Mouse (Mus musculus): Measurements from ENCODE around the gene Rabl6. TPM values are rescaled to one million over a fixed set of nuclear protein-coding genes. Genes with fewer than 3 reads are reported as not detected.

The Rabl6 gene
- polyA plus RNA-seq, 1 experiment from 2014 or later, result 47.9 TPM

DNA sequence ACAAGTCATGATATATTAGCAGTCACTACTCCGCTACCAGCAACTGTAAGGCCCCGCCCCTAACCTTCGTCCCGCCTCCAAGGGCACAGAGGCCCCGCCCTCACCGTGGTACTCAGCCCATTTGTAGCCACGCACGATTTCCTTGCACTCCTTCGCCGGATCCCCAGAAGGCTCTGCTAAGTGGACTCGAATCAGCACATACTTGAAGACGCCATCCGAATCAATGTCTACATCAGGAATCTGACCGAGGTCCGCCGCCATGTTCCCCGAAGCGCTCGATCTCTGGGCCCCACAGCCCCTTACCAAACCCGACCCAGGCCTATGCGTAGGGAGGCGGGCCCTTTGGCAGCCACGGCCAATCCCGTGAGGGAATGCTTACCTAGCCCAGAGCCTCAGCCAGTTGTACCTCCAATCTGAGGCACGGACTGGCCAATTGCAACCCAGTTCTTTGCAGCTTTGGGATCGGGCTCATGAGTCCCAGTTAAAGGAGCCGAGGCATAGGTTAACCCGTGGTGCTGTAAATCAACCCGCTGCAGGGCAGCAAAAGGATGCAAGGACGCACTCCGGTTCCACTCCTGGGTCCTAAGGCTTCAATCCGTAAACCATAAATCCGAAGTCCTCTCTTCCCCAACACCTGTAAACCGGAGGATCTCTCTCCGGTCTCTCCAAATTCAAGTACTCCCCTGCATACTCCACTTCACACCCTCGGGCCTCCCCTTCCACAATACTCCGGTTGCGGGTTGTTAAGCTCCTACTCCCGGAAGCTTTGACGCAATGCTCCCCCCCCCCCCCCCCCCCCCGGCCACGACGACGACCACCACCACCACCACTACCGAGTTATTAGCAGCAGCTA lies 33.5 kb downstream of the Rabl6 start, which contains the start of the genes Mamdc4 and Phpt1:
Gene Mamdc4 (minus strand): TSS at position 267 of the 853 bp plus-strand sequence.
Gene Phpt1 (minus strand): TSS at position 646 of the 853 bp plus-strand sequence.
- no peaks in the 10 kb centered on the region for H3K9me3 ChIP-seq (replicated peaks; ENCODE audit: control insufficient read depth, low read length)

GRCm38 (mm10) chr2:25574136-25574535 lies 34.2 kb downstream of the Rabl6 start:
- ATAC-seq (no peak), DNase-seq (ENCODE audit: low spot score) (no peak)
- Histone ChIP-seq H3K4me2 (ENCODE audit: low read length) (peak overlapping the region; percentile 81), H3K36me3 (ENCODE audit: control insufficient read depth, insufficient read depth, low read length) (peaks cover 18% of the 10 kb centered on the region), H3K4me1 (ENCODE audit: control insufficient read depth, insufficient read depth, low read length) (peaks cover 18% of the 10 kb centered on the region), H3K27ac (ENCODE audit: low read depth, low read length) (peak overlapping the region; percentile 87; the same call in 1 of the 2 replicates), H3K4me3 (ENCODE audit: low read depth, low read length) (peak overlapping the region; percentile 51), H3K9me3 (replicated peaks; ENCODE audit: control insufficient read depth, low read length) (no peaks in the 10 kb centered on the region), H3K9ac (ENCODE audit: low read length) (peak overlapping the region; percentile 66), H3K27me3 (replicated peaks; ENCODE audit: control insufficient read depth, insufficient read depth, low read length) (peaks cover 34% of the 10 kb centered on the region)
- 19% methylated on average over 11 of the region's 11 CpGs for WGBS

More for the DNA sequence above, 33.5 kb downstream of the Rabl6 start, which contains the start of the genes Mamdc4 and Phpt1:
- Histone ChIP-seq H3K9ac (ENCODE audit: low read length) (peak within 1 kb of the TSS; percentile 66), H3K27me3 (replicated peaks; ENCODE audit: control insufficient read depth, insufficient read depth, low read length) (peaks cover 40% of the 10 kb centered on the region), H3K4me3 (ENCODE audit: low read depth, low read length) (peak within 1 kb of the TSS; percentile 51), H3K36me3 (ENCODE audit: control insufficient read depth, insufficient read depth, low read length) (peaks cover 11% of the 10 kb centered on the region), H3K4me1 (ENCODE audit: control insufficient read depth, insufficient read depth, low read length) (peaks cover 18% of the 10 kb centered on the region), H3K27ac (ENCODE audit: low read depth, low read length) (peak within 1 kb of the TSS; percentile 87), H3K4me2 (ENCODE audit: low read length) (peak within 1 kb of the TSS; percentile 81)
- ATAC-seq (peak; percentile 99), DNase-seq (ENCODE audit: low spot score) (peak; percentile 99)
- under 1% methylated on average over 44 of the region's 45 CpGs for WGBS

- Histone ChIP-seq H3K9me3 (replicated peaks; ENCODE audit: control insufficient read depth, low read length) (no peaks in the 10 kb centered on the region), H3K36me3 (ENCODE audit: control insufficient read depth, insufficient read depth, low read length) (peaks cover 27% of the 10 kb centered on the region), H3K27me3 (replicated peaks; ENCODE audit: control insufficient read depth, insufficient read depth, low read length) (peaks cover 23% of the 10 kb centered on the region), H3K4me2 (ENCODE audit: low read length) (no peak overlapping the region), H3K9ac (ENCODE audit: low read length) (no peak overlapping the region), H3K4me1 (ENCODE audit: control insufficient read depth, insufficient read depth, low read length) (peaks cover 18% of the 10 kb centered on the region), H3K4me3 (ENCODE audit: low read depth, low read length) (no peak overlapping the region), H3K27ac (ENCODE audit: low read depth, low read length) (no peak overlapping the region)
- ATAC-seq (no peak), DNase-seq (ENCODE audit: low spot score) (no peak)
- 90% methylated on average over 2 of the region's 2 CpGs for WGBS
Observed at GRCm38 (mm10) chr2:25573068-25573467, 35.3 kb downstream of the Rabl6 start.

DNA sequence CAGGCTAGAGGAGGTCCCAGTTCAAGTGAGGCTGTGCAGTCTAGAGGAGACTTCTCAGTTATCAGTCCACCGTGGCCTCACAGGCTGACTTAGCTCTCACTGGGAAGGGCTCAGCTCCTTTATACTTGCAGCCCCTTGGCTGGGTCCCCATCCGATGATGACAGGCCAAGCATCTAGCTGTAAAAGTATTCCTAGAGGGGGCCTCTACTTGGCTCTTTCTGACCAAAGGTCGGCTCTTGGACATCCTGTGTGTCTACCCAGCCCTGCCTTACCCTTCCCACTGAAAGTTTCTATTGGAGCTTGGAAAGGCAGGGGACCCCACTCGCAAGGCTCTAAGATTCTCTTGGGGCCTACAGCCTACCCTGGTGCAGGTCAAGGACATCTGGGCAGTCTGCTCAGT lies 37.1 kb downstream of the Rabl6 start:
- Histone ChIP-seq H3K27me3 (replicated peaks; ENCODE audit: control insufficient read depth, insufficient read depth, low read length) (peaks cover 5% of the 10 kb centered on the region), H3K4me1 (ENCODE audit: control insufficient read depth, insufficient read depth, low read length) (peaks cover 14% of the 10 kb centered on the region), H3K9ac (ENCODE audit: low read length) (no peak overlapping the region), H3K36me3 (ENCODE audit: control insufficient read depth, insufficient read depth, low read length) (peaks cover 43% of the 10 kb centered on the region), H3K4me3 (ENCODE audit: low read depth, low read length) (no peak overlapping the region), H3K9me3 (replicated peaks; ENCODE audit: control insufficient read depth, low read length) (no peaks in the 10 kb centered on the region), H3K27ac (ENCODE audit: low read depth, low read length) (no peak overlapping the region), H3K4me2 (ENCODE audit: low read length) (no peak overlapping the region)
- WGBS, result 88% methylated on average over 4 of the region's 4 CpGs
- DNase-seq (ENCODE audit: low spot score) (no peak), ATAC-seq (no peak)

DNA sequence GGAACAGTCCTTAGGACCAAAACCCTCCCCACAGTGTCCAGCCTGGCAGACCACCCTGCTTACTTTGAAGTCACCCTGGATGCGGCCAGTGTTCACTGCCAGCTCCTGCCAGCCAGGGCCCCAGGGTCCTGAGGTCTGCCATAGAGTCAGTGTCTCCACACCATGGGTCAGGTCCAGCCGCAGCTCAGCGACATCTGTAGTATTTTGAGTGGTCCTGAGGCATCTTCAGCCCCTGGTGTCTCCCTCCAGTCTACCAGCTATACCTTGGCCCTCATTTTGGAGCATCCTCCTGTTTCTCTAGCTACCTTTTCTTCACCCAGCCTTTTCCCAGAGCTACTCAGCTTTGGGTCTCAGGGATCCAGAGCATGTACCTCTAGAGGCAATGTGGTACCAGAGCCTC lies 39.0 kb downstream of the Rabl6 start:
- no peak for DNase-seq (ENCODE audit: low spot score)
- H3K4me1 ChIP-seq (ENCODE audit: control insufficient read depth, insufficient read depth, low read length), result peaks cover 7% of the 10 kb centered on the region
- no peaks in the 10 kb centered on the region for H3K9me3 ChIP-seq (replicated peaks; ENCODE audit: control insufficient read depth, low read length)
- no peak overlapping the region for H3K27ac ChIP-seq (ENCODE audit: low read depth, low read length)
- H3K9ac ChIP-seq (ENCODE audit: low read length), result no peak overlapping the region
- whole genome bisulfite sequencing, result 83% methylated on average over 3 of the region's 3 CpGs
- H3K4me2 ChIP-seq (ENCODE audit: low read length), result no peak overlapping the region
- no peak overlapping the region for H3K4me3 ChIP-seq (ENCODE audit: low read depth, low read length)
- ATAC-seq, result no peak
- peaks cover 57% of the 10 kb centered on the region for H3K36me3 ChIP-seq (ENCODE audit: control insufficient read depth, insufficient read depth, low read length)
- H3K27me3 ChIP-seq (replicated peaks; ENCODE audit: control insufficient read depth, insufficient read depth, low read length), result no peaks in the 10 kb centered on the region

GRCm38 (mm10) chr2:25568473-25569019 lies 39.8 kb downstream of the Rabl6 start:
- no peak overlapping the region for H3K4me2 ChIP-seq (ENCODE audit: low read length)
- H3K27me3 ChIP-seq (replicated peaks; ENCODE audit: control insufficient read depth, insufficient read depth, low read length), result no peaks in the 10 kb centered on the region
- H3K4me1 ChIP-seq (ENCODE audit: control insufficient read depth, insufficient read depth, low read length), result peaks cover 1% of the 10 kb centered on the region
- no peak overlapping the region for H3K9ac ChIP-seq (ENCODE audit: low read length)
- WGBS, result 93% methylated on average over 6 of the region's 6 CpGs
- peaks cover 65% of the 10 kb centered on the region for H3K36me3 ChIP-seq (ENCODE audit: control insufficient read depth, insufficient read depth, low read length)
- ATAC-seq, result no peak
- no peak for DNase-seq (ENCODE audit: low spot score)
- no peak overlapping the region for H3K27ac ChIP-seq (ENCODE audit: low read depth, low read length)
- H3K4me3 ChIP-seq (ENCODE audit: low read depth, low read length), result no peak overlapping the region
- no peaks in the 10 kb centered on the region for H3K9me3 ChIP-seq (replicated peaks; ENCODE audit: control insufficient read depth, low read length)

DNA sequence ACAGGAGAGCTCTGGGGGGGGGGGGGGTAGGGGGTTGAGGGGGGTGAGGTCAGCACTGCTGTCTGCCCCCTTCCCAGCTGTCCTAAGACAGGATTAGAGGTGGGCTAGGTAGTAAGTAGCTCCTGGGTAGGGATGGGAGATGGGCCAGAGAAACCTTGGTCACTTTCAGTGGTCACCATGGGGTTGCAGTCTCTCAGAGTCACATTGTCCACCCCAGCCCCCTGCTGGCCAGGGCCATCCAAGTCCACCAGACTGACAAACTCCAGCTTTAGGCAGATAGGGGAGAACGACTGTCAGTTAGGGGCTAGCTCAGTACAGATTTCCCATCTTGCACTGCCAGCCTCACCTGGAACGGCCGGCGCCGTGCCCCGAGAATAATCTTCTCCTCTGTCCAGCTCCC lies 41.8 kb downstream of the Rabl6 start:
- no peak for ATAC-seq
- no peak overlapping the region for H3K9ac ChIP-seq (ENCODE audit: low read length)
- H3K4me1 ChIP-seq (ENCODE audit: control insufficient read depth, insufficient read depth, low read length), result no peaks in the 10 kb centered on the region
- 83% methylated on average over 6 of the region's 6 CpGs for WGBS
- no peaks in the 10 kb centered on the region for H3K9me3 ChIP-seq (replicated peaks; ENCODE audit: control insufficient read depth, low read length)
- no peaks in the 10 kb centered on the region for H3K27me3 ChIP-seq (replicated peaks; ENCODE audit: control insufficient read depth, insufficient read depth, low read length)
- H3K27ac ChIP-seq (ENCODE audit: low read depth, low read length), result no peak overlapping the region
- H3K36me3 ChIP-seq (ENCODE audit: control insufficient read depth, insufficient read depth, low read length), result peaks cover 83% of the 10 kb centered on the region
- DNase-seq (ENCODE audit: low spot score), result no peak
- H3K4me2 ChIP-seq (ENCODE audit: low read length), result no peak overlapping the region
- no peak overlapping the region for H3K4me3 ChIP-seq (ENCODE audit: low read depth, low read length)

DNA sequence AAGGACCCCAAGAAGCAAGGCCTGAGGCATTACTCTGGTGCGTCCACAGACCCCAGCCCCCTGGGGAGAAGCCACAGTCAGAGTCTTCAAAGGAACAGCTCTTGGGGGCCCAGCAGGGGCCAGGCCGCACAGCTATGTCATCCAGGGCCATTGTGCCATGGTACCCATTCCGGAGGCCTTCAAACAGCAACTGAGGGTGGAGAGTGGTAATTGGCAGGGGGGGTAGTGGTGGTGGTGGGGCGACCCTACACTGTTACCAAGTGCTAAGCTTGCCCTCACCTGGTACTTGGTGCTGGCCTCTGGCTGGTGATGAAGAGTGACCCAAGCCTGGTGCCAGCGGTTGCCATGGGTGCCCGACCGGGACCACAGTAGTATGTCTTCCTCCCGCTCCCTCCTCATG lies 42.6 kb downstream of the Rabl6 start:
- Histone ChIP-seq H3K27ac (ENCODE audit: low read depth, low read length) (no peak overlapping the region), H3K36me3 (ENCODE audit: control insufficient read depth, insufficient read depth, low read length) (peaks cover 86% of the 10 kb centered on the region), H3K9me3 (replicated peaks; ENCODE audit: control insufficient read depth, low read length) (no peaks in the 10 kb centered on the region), H3K9ac (ENCODE audit: low read length) (no peak overlapping the region), H3K4me1 (ENCODE audit: control insufficient read depth, insufficient read depth, low read length) (no peaks in the 10 kb centered on the region), H3K27me3 (replicated peaks; ENCODE audit: control insufficient read depth, insufficient read depth, low read length) (no peaks in the 10 kb centered on the region), H3K4me2 (ENCODE audit: low read length) (no peak overlapping the region), H3K4me3 (ENCODE audit: low read depth, low read length) (no peak overlapping the region)
- WGBS, result 89% methylated on average over 8 of the region's 8 CpGs
- no peak for ATAC-seq
- DNase-seq (ENCODE audit: low spot score), result no peak

- Histone ChIP-seq H3K4me1 (ENCODE audit: control insufficient read depth, insufficient read depth, low read length) (peaks cover 10% of the 10 kb centered on the region), H3K9me3 (replicated peaks; ENCODE audit: control insufficient read depth, low read length) (no peaks in the 10 kb centered on the region), H3K27me3 (replicated peaks; ENCODE audit: control insufficient read depth, insufficient read depth, low read length) (no peaks in the 10 kb centered on the region), H3K9ac (ENCODE audit: low read length) (no peak overlapping the region), H3K36me3 (ENCODE audit: control insufficient read depth, insufficient read depth, low read length) (peaks cover 60% of the 10 kb centered on the region), H3K27ac (ENCODE audit: low read depth, low read length) (no peak overlapping the region), H3K4me3 (ENCODE audit: low read depth, low read length) (no peak overlapping the region), H3K4me2 (ENCODE audit: low read length) (no peak overlapping the region)
- no peak for ATAC-seq
- 88% methylated on average over 9 of the region's 9 CpGs for WGBS
- DNase-seq (ENCODE audit: low spot score), result no peak
Observed at GRCm38 (mm10) chr2:25561946-25562345, 46.4 kb downstream of the Rabl6 start.
